Mouse (Mus musculus) MEL (cell line): ENCODE measurements around the gene Abca8b. TPM values are rescaled to one million over a fixed set of nuclear protein-coding genes. Genes with fewer than 3 reads are reported as not detected.

Source experiments
- DNase-seq: peaks from one replicate; pipeline ENCODE4 v3.0.0; 2011; ENCODE audit warnings: low read depth, low spot score
- H3K27ac ChIP-seq: 2 replicates; pipeline ENCODE4 v1.5.1; 2012; ENCODE audit warnings: low read depth, mild to moderate bottlenecking, control low read depth, low read length, moderate library complexity; ENCODE audit not compliant: control insufficient read depth
- H3K27me3 ChIP-seq, 2 experiments: fragments of 150-350 bp in 1 of 2; sonication (generic) in 1 of 2; 2 replicates each; pipeline ENCODE4 v1.6.1; 2012; ENCODE audit warnings: low read length in 2 of 2, mild to moderate bottlenecking in 2 of 2, improper control_type of control experiment in 1 of 2, moderate library complexity in 1 of 2; ENCODE audit not compliant: insufficient read depth in 2 of 2, control insufficient read depth in 1 of 2
- H3K36me3 ChIP-seq, 2 experiments: 2 replicates each; pipeline ENCODE4 v1.6.1; 2012 to 2014; ENCODE audit warnings: low read length in 2 of 2, improper control_type of control experiment in 1 of 2, inconsistent platforms in 1 of 2, mild to moderate bottlenecking in 1 of 2; ENCODE audit not compliant: insufficient read depth in 2 of 2, control insufficient read depth in 1 of 2
- H3K4me1 ChIP-seq, 2 experiments: fragments of 150-350 bp in 1 of 2; sonication (generic) in 1 of 2; 2 replicates each; pipeline ENCODE4 v1.6.1; 2012; ENCODE audit warnings: low read length in 2 of 2, improper control_type of control experiment in 1 of 2, mild to moderate bottlenecking in 1 of 2; ENCODE audit not compliant: insufficient read depth in 2 of 2, control insufficient read depth in 1 of 2
- H3K4me3 ChIP-seq, 2 experiments: fragments of 150-350 bp in 1 of 2; sonication (generic) in 1 of 2; 2 replicates each; pipeline ENCODE4 v1.5.1; 2012; ENCODE audit warnings: low read depth in 2 of 2, low read length in 2 of 2, mild to moderate bottlenecking in 2 of 2, moderate library complexity in 2 of 2, control low read depth in 1 of 2, improper control_type of control experiment in 1 of 2; ENCODE audit not compliant: control insufficient read depth in 1 of 2, insufficient read depth in 1 of 2
- H3K79me2 ChIP-seq: 2 replicates; pipeline ENCODE4 v1.6.1; 2012; ENCODE audit warnings: mild to moderate bottlenecking, low read length, moderate library complexity; ENCODE audit not compliant: control insufficient read depth, poor library complexity, insufficient read depth
- H3K9ac ChIP-seq: 2 replicates; pipeline ENCODE4 v1.6.1; 2012; ENCODE audit warnings: low read depth, mild to moderate bottlenecking, control low read depth, low read length, moderate library complexity; ENCODE audit not compliant: control insufficient read depth, poor library complexity, severe bottlenecking
- H3K9me3 ChIP-seq: fragments of 150-350 bp; sonication (generic); replicated peaks from 2 replicates; pipeline ENCODE4 v1.6.1; 2012; ENCODE audit warnings: mild to moderate bottlenecking, low read length, improper control_type of control experiment, moderate library complexity; ENCODE audit not compliant: insufficient read depth
- CHD1 ChIP-seq: IDR thresholded peaks from 2 replicates; pipeline ENCODE4 v1.6.1; 2012; ENCODE audit warnings: low read depth, mild to moderate bottlenecking, inconsistent platforms, low read length, improper control_type of control experiment
- CHD2 ChIP-seq: IDR thresholded peaks from 2 replicates; pipeline ENCODE4 v1.6.1; 2011; ENCODE audit warnings: low read length, improper control_type of control experiment
- EP300 ChIP-seq, 2 experiments: IDR thresholded peaks; 2 replicates each; pipeline ENCODE4 v1.6.1; 2011; ENCODE audit warnings: improper control_type of control experiment in 2 of 2, low read length in 2 of 2, low read depth in 1 of 2, mild to moderate bottlenecking in 1 of 2
- HCFC1 ChIP-seq: IDR thresholded peaks from 2 replicates; pipeline ENCODE4 v1.6.1; 2012; ENCODE audit warnings: low read depth, mild to moderate bottlenecking, inconsistent platforms, low read length, improper control_type of control experiment, moderate library complexity
- JUND ChIP-seq: IDR thresholded peaks from 2 replicates; pipeline ENCODE4 v1.6.1; 2011; ENCODE audit warnings: low read depth, mild to moderate bottlenecking, improper control_type of control experiment, low read length
- KAT2A ChIP-seq: conservative IDR thresholded peaks from 2 replicates; pipeline ENCODE4 v1.6.1; 2012; ENCODE audit warnings: low read depth, low read length, improper control_type of control experiment, inconsistent platforms
- MAX ChIP-seq: IDR thresholded peaks from 2 replicates; pipeline ENCODE4 v1.6.1; 2011; ENCODE audit warnings: low read length, improper control_type of control experiment
- MEF2A ChIP-seq: IDR thresholded peaks from 2 replicates; pipeline ENCODE4 v1.6.1; 2014; ENCODE audit warnings: low read depth, mild to moderate bottlenecking, inconsistent platforms, low read length, improper control_type of control experiment; ENCODE audit not compliant: poor library complexity, insufficient replicate concordance, severe bottlenecking; ENCODE audit errors: extremely low read depth
- MXI1 ChIP-seq: IDR thresholded peaks from 2 replicates; pipeline ENCODE4 v1.6.1; 2011; ENCODE audit warnings: mild to moderate bottlenecking, low read depth, low read length, improper control_type of control experiment
- MYB ChIP-seq: IDR thresholded peaks from 2 replicates; pipeline ENCODE4 v1.6.1; 2011; ENCODE audit warnings: mild to moderate bottlenecking, low read depth, low read length, improper control_type of control experiment
- NELFE ChIP-seq: IDR thresholded peaks from 2 replicates; pipeline ENCODE4 v1.6.1; 2011; ENCODE audit warnings: low read depth, low read length, improper control_type of control experiment
- POLR2A ChIP-seq, 2 experiments: IDR thresholded peaks; 2 replicates each; pipeline ENCODE4 v1.6.1; 2011 to 2012; ENCODE audit warnings: low read length in 2 of 2, mild to moderate bottlenecking in 2 of 2, control low read depth in 1 of 2, improper control_type of control experiment in 1 of 2, low read depth in 1 of 2, moderate library complexity in 1 of 2; ENCODE audit not compliant: control insufficient read depth in 1 of 2, insufficient read depth in 1 of 2, poor library complexity in 1 of 2
- POLR2AphosphoS2 ChIP-seq: IDR thresholded peaks from 2 replicates; pipeline ENCODE4 v1.6.1; 2011; ENCODE audit warnings: low read length, improper control_type of control experiment
- POLR2AphosphoS5 ChIP-seq: IDR thresholded peaks from 2 replicates; pipeline ENCODE4 v1.6.1; 2012; ENCODE audit warnings: low read depth, borderline replicate concordance, mild to moderate bottlenecking, inconsistent platforms, low read length, moderate library complexity, mixed read lengths
- RAD21 ChIP-seq: IDR thresholded peaks from 2 replicates; pipeline ENCODE4 v1.6.1; 2011; ENCODE audit warnings: mild to moderate bottlenecking, low read depth, low read length, improper control_type of control experiment
- SIN3A ChIP-seq: IDR thresholded peaks from 2 replicates; pipeline ENCODE4 v1.6.1; 2012; ENCODE audit warnings: low read length, improper control_type of control experiment, inconsistent platforms
- SMC3 ChIP-seq: IDR thresholded peaks from 2 replicates; pipeline ENCODE4 v1.6.1; 2011; ENCODE audit warnings: low read depth, low read length, improper control_type of control experiment
- TAL1 ChIP-seq: IDR thresholded peaks from 2 replicates; pipeline ENCODE4 v1.6.1; 2012; ENCODE audit warnings: mild to moderate bottlenecking, inconsistent platforms, low read length, moderate library complexity, mixed read lengths
- TBP ChIP-seq: IDR thresholded peaks from 2 replicates; pipeline ENCODE4 v1.8.0; 2011; ENCODE audit warnings: low read depth, low read length, improper control_type of control experiment
- TCF12 ChIP-seq: IDR thresholded peaks from 2 replicates; pipeline ENCODE4 v1.6.1; 2014; ENCODE audit warnings: low read depth, mild to moderate bottlenecking, inconsistent platforms, low read length, improper control_type of control experiment, moderate library complexity
- UBTF ChIP-seq: IDR thresholded peaks from 2 replicates; pipeline ENCODE4 v1.6.1; 2012; ENCODE audit warnings: low read depth, mild to moderate bottlenecking, inconsistent platforms, low read length, improper control_type of control experiment, moderate library complexity, borderline replicate concordance; ENCODE audit not compliant: insufficient read depth
- USF2 ChIP-seq, 2 experiments: IDR thresholded peaks; 2 replicates each; pipeline ENCODE4 v1.6.1; 2011 to 2012; ENCODE audit warnings: improper control_type of control experiment in 2 of 2, low read length in 2 of 2, borderline replicate concordance in 1 of 2, inconsistent platforms in 1 of 2, low read depth in 1 of 2, mild to moderate bottlenecking in 1 of 2; ENCODE audit not compliant: insufficient read depth in 1 of 2
- ZNF384 ChIP-seq: IDR thresholded peaks from 2 replicates; pipeline ENCODE4 v1.6.1; 2012; ENCODE audit warnings: low read depth, mild to moderate bottlenecking, inconsistent platforms, low read length, improper control_type of control experiment
- polyA plus RNA-seq, 2 experiments: library from polyadenylated mRNA; stranded (reverse) in 1 of 2; unstranded in 1 of 2; fragments of >175 nt in 1 of 2; fragments of >200 nt in 1 of 2; gene quantifications; 2 replicates each; pipeline versions ENCODE4 v1.2.1 to v1.2.4; 2012; ENCODE audit warnings: low replicate concordance in 2 of 2, low read depth in 1 of 2; ENCODE audit not compliant: insufficient read length in 2 of 2, insufficient read depth in 1 of 2, missing spikeins in 1 of 2
- total RNA-seq: library from RNA; depleted of rRNA; stranded (reverse); fragments of 300-350 nt; gene quantifications from 2 replicates; pipeline ENCODE4 v1.2.3, GENCODE M21; 2012; rRNA removed

Abca8b gene
- total RNA-seq (not detected in 2 replicates), polyA plus RNA-seq (not detected)

- no peaks in the 10 kb centered on the region for H3K36me3 ChIP-seq
Measured at GRCm38 (mm10) chr11:109995624-109996023, at the start of gene Abca8b. Abca8b (minus strand) TSS chr11:109995845.

DNA sequence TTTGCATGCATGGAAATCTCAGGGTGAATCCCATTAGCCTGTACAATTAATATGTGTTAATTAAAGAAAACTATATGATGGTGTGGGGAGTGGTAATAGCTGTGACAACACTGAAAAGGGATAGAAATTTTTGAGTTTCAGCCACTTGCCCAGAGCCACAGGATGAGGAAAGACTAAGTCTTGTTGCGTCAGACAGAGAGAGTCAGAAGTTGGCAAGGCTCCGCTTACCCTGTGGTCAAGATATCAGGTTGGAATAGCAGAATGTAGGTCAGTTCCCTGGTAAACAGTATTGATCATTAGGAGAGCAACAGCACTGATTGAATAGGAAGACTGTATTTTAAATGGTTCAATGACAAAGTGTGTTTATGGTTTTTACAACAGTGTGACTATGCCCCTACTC lies 42.1 kb upstream of the Abca8b start:
- Histone ChIP-seq H3K79me2 (no peaks in the 10 kb centered on the region), H3K4me1 (no peaks in the 10 kb centered on the region), H3K27me3 (no peaks in the 10 kb centered on the region), H3K9me3 (no peaks in the 10 kb centered on the region), H3K36me3 (no peaks in the 10 kb centered on the region), H3K4me3 (no peak overlapping the region), H3K9ac (no peak overlapping the region), H3K27ac (no peak overlapping the region)
- TF ChIP-seq KAT2A (no peak), TCF12 (no peak), SIN3A (no peak), NELFE (no peak), UBTF (no peak)
- no peak for DNase-seq

More at GRCm38 (mm10) chr11:109995624-109996023, at the start of gene Abca8b:
- Histone ChIP-seq H3K27me3 (no peaks in the 10 kb centered on the region), H3K9me3 (no peaks in the 10 kb centered on the region), H3K9ac (no peak within 1 kb of the TSS), H3K27ac (no peak within 1 kb of the TSS), H3K4me3 (no peak within 1 kb of the TSS), H3K4me1 (no peaks in the 10 kb centered on the region), H3K79me2 (no peaks in the 10 kb centered on the region)
- TF ChIP-seq TBP = no peak
- no peak for TF ChIP-seq UBTF
- TF ChIP-seq ZNF384 = no peak
- TF ChIP-seq MEF2A = no peak
- no peak for TF ChIP-seq MAX
- DNase-seq = no peak

DNA sequence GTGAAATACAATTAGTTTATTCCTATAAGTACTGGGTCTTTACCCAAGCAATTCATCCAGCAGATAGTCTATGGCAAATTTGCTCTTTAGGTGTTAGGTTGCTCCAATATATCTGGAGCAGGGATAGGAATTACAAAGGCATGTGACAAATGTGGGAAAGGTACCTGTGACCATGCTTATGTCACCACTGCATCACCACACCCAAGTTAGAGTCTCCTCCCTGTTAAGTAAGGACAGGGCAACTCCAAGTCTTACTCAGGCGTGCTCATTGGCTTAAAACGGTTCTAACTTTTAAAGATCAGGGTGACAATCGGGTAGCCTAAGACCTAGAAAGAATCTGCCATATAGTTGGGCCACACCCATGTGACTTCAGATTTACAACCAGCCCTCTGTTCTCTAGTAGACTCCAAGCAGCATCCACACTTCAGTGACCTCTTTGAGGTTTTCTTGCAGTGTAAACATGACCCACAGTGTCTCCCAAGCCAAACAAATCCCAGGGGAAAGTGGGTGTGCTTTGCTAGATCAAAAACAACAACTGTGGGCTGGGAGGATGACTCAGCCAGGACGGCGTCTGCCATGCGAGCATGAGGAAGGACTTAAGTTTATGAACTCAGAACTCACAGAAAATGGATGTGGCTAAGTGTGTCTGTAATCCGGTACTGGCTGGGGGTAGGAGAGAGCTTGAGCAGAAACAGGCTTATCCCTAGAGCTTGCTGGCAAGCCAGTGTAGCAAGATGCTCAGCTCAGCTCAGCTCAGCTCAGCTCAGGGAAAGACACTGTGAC lies 33.5 kb upstream of the Abca8b start:
- Histone ChIP-seq H3K27ac (no peak overlapping the region), H3K4me1 (no peaks in the 10 kb centered on the region), H3K79me2 (no peaks in the 10 kb centered on the region), H3K27me3 (no peaks in the 10 kb centered on the region; a peak in 1 of 4 replicates), H3K36me3 (no peaks in the 10 kb centered on the region), H3K9ac (no peak overlapping the region)
- no peak for TF ChIP-seq USF2 (IDR thresholded peaks at IDR 0.05; ENCODE audit: borderline replicate concordance in 1 of 2, insufficient read depth in 1 of 2, low read depth in 1 of 2, low read length in 2 of 2)
- TF ChIP-seq RAD21 = no peak
- no peak for TF ChIP-seq SMC3
- no peak for TF ChIP-seq HCFC1
- no peak for TF ChIP-seq TBP
- no peak for TF ChIP-seq EP300 (IDR thresholded peaks at IDR 0.05; ENCODE audit: low read depth in 1 of 2, low read length in 2 of 2)
- no peak for TF ChIP-seq POLR2AphosphoS2
- TF ChIP-seq JUND = no peak
- no peak for TF ChIP-seq MXI1
- TF ChIP-seq POLR2AphosphoS5 = no peak
- no peak for TF ChIP-seq POLR2A (IDR thresholded peaks at IDR 0.05; ENCODE audit: control insufficient read depth in 1 of 2, insufficient read depth in 1 of 2, low read depth in 1 of 2, low read length in 2 of 2, poor library complexity in 1 of 2)
- no peak for TF ChIP-seq KAT2A
- no peak for TF ChIP-seq CHD2
- no peak for TF ChIP-seq TCF12
- no peak for TF ChIP-seq MAX
- no peak for TF ChIP-seq TAL1
- no peak for TF ChIP-seq CHD1
- TF ChIP-seq MYB = no peak
- TF ChIP-seq, all 39 proteins: peak for 0
- no peak for DNase-seq
- Histone ChIP-seq H3K9me3 (no peaks in the 10 kb centered on the region), H3K4me3 (no peak overlapping the region)
